Mouse (Mus musculus): ENCODE data around the gene Fbxo3.
"Not testable (repeated sequence)": the region's sequence is repeated elsewhere in the genome, so short reads cannot be mapped to it uniquely, and the experiment has no call there.

Fbxo3 gene

DNA sequence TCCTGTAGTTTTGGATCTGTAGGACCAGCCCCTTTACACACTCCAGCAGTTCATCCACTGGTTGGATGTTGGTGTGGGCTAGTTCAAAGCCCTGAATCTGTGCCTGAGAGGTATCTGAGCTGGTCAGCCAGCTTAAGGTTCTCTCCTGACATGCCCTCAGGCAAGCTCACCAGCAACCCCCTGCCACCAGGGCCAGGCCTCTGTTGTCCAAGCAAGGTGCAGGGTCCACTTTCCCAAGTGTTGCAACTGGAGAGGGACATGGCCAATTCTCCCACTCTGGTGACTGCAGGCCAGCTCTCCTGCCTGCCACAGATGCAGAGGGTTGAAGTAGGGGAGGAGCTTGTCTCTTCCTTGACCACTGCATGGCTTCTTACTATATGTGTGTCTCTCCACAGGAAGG lies 56.5 kb downstream of the Fbxo3 start:
- in situ Hi-C loops (cut with MboI; ENCODE audit: unreplicated experiment in 2 of 2), result not testable (repeated sequence)

DNA sequence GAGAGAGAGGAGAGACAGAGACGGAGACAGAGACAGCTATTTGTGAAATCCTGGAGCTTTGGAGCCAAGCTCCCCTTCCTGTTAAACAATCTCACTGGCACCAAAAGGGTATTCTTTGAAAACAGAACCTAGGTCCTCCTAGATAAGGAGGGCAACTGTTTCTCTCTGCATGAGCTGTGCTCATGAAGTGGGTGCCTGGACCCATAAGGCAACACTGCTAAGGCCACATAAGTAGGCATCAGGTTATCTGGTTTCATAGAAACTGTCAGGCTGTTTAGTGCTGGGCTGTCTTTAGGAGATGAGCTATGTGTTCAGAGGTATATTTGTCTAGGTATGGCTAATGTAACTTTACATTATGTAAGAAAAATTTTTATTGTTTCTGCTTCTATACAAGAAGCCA lies 60.0 kb downstream of the Fbxo3 start:
- in situ Hi-C loops (cut with MboI; ENCODE audit: unreplicated experiment in 2 of 2), result loop anchor here in 1 of 2 experiments (5.0 kb wide), 1 partner anchor 35 kb away; the partner anchor contains the start of gene A930018P22Rik

DNA sequence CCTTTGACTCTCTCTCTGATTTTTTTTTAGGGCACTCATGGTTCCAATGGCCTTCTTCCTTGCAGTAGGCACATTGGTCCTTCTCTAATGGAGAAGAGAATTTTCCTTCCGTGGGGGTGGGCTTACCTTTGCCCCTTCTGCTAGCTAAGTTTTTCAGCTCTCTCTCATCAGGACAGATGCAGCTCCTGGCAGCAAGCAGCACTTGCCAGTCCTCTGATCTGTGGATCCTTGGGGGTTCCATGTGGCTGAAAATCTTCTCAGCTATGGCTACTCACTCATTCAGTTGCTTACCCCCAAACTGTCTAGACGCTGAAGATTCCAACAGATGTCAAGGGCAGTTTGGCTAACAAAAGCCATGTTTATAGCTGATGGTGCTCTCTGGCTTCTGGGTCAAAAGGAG lies 65.8 kb downstream of the Fbxo3 start:
- in situ Hi-C loops (cut with MboI; ENCODE audit: unreplicated experiment in 2 of 2), result no loop called here

DNA sequence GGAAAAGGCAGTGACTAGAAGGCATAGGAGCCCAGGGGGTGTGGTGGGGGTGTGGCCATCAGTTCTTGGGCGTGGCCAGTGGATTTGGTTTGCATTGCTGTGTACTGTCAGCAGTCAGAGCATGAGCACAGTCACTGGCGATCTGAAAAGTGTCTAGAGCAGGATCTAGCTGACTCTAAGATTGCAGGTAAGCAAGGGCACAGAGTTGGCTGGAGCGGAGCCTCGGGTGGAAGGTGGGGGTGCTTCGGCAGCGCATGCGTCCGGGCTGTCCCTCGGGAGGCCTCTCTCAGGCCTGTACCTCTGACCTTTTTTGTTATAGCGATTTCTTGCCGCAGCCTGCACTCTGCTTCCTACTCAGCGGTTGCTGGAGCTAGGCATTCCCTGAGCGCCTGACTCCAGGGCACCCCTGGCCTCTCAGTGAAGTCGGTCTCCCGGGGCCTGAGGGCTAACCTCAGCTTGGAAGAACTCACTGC lies 68.3 kb downstream of the Fbxo3 start, which contains the start of gene Cd59a:
Gene Cd59a (plus strand): TSS at position 61 of the 473 bp plus-strand sequence.
- in situ Hi-C loops (cut with MboI; ENCODE audit: unreplicated experiment in 2 of 2), result no loop called here

DNA sequence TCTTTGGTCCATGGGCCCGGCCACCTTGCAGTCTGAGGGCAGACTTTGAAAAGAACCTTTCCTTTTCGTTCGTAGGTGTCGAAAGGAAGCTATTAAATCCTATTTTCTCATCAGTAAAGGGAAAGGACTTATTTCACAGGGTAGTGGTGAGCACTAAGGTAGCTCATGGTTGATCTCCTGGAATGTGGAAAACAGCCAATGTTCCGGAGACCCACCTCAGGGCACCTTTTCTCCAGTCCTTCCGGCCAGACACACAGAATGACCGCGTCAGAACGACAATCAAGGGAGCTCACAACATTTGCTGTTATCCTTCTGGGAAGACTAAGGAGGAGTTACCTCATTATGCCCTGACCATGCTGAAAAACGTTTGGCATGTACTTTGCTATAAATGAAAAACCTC lies 68.7 kb downstream of the Fbxo3 start:
- in situ Hi-C loops (cut with MboI; ENCODE audit: unreplicated experiment in 2 of 2), result no loop called here

DNA sequence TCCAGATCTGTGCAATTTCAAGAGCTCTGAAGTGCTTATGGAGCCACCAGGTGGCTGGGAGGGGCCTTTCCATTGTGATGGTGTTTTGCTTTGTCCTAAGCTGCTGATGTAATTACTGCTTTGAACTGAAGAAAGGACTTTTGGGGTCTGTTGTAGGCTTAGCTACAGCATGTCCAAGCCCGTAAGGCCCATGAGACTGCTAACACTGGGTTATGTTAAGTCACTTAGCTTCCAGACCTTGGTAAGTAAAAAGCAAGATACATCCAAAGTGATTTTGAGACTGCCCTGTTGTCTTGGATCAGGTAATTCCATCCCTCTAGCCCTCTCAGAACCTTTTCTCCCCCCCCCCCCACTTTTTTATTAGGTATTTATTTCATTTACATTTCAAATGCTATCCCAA lies 69.3 kb downstream of the Fbxo3 start:
- in situ Hi-C loops (cut with MboI; ENCODE audit: unreplicated experiment in 2 of 2), result not testable (repeated sequence)

DNA sequence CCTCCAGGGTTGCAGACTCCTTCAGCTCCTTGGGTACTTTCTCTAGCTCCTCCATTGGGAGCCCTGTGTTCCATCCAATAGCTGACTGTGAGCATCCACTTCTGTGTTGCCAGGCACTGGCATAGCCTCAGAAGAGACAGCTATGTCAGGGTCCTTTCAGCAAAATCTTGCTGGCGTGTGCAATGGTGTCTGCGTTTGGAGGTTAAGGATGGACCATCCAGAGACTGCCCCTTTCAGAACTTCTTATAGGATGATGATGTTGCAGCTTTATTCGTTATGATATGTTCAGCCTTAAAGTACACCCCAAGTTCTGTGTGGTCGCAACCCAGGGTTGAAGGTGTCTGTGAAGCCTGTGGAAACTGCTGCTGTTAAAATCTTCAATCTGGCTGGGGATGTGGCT lies 69.9 kb downstream of the Fbxo3 start:
- in situ Hi-C loops (cut with MboI; ENCODE audit: unreplicated experiment in 2 of 2), result not testable (repeated sequence)

DNA sequence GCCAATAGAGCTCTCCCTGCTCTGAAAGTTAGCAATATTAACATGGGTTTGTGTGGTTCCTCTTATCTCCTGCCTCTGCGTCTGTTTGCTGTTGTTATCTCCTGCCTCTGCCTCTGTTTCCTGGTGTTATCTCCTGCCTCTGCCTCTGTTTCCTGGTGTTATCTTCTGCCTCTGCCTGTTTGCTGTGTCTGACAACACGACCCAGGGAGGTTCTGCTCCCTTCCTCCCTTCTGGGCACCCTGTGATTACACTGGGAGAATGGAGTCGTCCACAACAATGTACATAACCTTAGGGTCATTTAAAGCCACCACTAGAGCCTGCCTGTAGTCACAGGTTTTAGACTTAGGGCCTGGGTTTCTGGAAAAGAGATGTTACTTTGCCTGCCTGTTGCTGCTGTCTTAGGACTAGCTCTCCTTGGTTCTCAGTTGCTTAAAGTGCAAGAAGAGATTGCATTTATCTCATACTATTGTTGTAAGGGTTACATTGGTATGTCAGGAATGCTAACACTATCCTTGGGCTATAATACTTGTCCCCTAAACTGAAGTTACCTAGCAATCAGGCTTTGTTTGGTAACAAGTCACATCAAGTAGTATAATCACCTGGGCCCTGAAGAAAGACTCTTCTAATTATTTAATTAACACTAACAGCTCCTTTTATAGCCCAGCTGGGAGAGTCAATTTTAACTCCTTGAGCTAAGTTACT lies 71.2 kb downstream of the Fbxo3 start:
- in situ Hi-C loops (cut with MboI; ENCODE audit: unreplicated experiment in 2 of 2), result no loop called here

DNA sequence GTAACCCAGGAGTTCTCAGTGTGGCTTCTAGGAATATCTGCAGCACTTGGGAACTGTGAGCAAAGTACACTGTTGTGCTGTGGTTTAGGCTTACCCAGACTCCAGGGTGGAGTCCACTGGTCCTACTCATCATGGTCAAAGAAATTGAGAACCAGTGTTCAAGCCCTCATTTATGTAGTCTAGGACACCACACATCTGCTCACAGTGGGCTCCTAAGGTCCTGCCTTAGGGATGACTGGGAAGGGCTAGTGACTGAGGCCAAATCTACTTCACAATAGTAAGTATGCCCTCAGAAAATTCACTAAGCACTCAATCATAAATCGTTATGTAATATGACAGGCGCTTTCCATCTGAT lies 71.7 kb downstream of the Fbxo3 start:
- in situ Hi-C loops (cut with MboI; ENCODE audit: unreplicated experiment in 2 of 2), result no loop called here

DNA sequence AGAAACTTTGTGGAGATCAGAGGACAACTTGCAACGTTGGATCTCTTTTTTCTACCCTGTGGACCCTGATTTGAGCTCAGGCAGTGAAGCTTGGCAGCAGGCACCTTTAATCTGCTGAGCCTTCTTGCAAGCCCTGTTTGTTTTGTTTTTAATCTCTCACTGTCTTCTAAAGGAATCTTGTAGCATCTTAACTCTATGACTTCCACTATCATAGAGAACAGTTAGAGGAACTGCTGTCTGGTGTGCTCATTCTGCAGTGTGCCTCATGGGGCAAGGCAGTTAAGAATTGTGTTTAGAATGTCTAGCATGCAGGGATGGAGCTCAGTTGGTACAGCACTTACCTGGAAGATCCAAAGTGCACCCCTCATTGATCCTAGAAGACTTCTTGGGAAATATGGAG lies 72.4 kb downstream of the Fbxo3 start:
- in situ Hi-C loops (cut with MboI; ENCODE audit: unreplicated experiment in 2 of 2), result no loop called here

DNA sequence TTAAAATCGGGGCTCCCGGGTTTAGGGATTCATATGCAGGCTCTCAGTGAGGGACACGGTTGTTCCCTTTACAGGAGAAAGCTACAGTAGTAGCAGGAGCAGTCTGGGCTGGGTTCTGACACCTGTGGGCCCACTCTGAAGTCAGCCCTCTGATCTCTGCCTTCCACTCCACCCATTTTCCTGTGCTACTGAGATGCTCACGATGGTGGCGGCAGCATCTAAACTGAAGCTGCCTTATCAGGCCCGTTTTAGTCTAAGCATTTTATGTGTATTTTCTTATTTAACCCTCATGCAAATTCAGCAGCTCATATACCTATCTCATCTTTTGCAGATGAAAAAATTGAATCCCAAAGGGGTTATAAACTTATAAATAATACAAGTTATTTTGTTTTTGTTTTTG lies 77.3 kb downstream of the Fbxo3 start:
- in situ Hi-C loops (cut with MboI; ENCODE audit: unreplicated experiment in 2 of 2), result no loop called here

DNA sequence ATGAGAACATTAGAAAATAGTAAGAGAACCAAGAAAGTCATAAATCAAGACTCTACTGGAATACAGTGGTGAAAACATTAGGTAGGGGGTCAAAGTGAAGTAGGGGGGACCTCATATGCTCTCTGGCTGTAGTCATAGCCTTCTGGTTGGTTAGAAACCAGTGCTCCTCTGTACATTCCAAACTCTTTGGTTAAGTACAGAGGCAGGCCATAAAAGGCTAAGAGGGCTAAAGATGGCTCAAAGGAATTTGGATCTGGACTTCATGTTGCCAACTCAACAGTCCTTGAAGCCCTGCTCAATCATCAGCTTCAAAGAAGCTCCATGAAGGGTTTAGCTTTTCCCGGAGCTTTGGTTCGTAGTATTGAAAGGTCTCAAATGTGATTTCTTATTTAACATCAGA lies 81.5 kb downstream of the Fbxo3 start:
- in situ Hi-C loops (cut with MboI; ENCODE audit: unreplicated experiment in 2 of 2), result not testable (repeated sequence)

DNA sequence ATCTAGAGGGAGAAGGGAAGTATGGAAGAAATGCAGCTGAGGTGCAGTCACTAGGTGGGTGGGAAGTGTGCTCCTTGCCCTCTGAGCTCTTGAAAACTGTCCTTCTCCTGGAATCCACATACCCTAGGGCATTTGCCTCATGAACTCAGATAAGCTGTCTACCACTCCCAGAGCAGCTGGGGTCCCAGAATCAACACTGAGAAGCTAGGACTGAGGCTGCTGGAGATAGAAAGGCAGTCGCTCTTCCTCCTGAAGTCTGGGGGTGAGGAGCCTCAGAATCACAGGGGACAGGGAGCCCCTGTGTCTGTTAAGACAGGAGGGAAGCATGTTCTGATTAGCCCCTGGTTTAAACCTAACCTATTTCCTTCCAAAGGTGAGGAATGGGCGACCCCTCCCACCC lies 82.0 kb downstream of the Fbxo3 start:
- in situ Hi-C loops (cut with MboI; ENCODE audit: unreplicated experiment in 2 of 2), result no loop called here

DNA sequence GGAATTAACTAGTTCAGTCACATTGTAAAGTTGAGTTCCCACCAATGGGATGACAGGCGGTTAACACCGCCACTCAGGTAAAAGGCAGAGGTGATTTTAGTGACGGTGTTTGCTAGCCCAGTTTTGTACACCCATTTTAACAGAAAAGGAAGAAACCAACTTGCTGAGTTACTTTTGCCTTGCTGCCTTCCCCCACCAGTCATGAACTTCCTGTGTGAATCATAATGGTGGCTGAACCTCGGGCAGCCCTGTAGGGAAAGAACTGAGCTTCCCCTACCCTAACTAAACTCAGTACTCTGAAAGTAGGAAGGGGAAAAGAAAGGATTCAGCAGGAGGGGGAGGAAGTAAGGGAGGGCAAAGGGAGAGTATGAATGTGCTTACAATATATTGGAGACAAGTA lies 82.5 kb downstream of the Fbxo3 start:
- in situ Hi-C loops (cut with MboI; ENCODE audit: unreplicated experiment in 2 of 2), result no loop called here

DNA sequence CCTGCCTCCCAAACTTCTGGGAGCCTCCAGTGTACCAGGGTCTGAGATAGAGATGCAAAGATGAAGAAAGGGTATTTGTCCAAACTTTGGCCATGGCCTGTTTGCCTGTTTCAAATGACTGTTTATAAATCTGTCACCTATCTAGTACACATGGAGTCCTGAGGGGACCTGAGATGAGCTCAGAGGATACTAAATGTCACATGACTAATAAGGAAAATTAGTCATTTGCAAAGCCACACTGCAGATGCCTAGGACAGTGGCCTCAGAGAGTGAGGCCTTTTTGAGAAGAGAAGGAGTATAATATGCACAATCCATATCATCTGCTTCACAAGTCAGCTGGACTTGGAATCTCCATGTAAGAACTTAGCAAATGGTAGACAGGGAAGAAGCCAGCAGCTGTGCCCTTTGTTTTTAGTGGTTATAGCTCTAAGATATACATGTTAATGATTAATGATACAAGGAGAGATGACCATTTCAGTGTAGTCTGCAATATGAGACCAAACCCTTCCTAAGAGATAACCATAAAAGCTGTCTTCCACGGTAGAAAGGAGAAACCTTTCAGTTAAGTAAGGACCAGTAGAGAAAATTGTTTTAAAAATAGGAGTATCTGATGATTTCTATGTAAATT lies 83.8 kb downstream of the Fbxo3 start:
- in situ Hi-C loops (cut with MboI; ENCODE audit: unreplicated experiment in 2 of 2), result not testable (repeated sequence)
